In the genomic region with DNA sequence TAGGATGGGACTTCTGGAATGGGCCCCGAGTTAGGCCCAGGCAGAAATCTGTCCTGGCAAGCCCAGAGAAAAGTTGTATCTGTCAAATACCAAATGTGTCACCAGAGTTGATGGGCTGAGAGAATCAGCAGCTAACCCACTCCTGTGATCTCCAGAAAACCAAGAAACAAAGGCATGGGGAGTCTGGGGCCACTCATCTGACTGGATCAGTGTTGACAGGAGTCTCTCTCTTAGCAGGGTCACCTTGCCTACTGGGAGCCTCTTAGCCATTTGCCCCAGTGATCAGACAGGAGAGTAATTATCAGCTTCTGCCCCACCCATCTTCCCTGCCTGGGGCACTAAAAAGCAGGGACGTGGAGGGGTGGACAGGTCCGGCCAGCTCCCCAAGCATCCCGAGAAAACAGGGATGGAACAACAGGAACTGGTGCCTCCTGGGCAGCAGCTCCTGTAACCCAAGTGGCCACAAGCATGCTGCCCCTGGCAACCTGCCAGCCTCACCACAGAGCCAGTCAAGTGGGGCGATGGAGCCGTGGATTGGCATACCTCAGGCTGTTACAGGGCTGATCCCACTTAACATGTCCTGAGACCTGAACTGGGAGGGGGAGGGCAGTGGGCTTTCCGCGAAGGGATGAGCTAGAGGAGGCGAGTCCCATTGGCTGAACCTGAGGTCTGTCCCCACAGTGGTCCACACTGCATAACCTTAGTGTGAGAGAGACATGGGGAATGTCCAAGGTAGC, we compare ENCODE assay signal across 9 mouse cellular contexts. TPM values are rescaled to one million over a fixed set of nuclear protein-coding genes. Genes with fewer than 3 reads are reported as not detected.
DNase-seq lines count a peak whose midpoint lies in the region; ATAC-seq and TF ChIP-seq lines count a peak whose summit lies in the region.
"Had no signal": no experiment of that assay in that cellular context is flagged by ENCODE, and none has a peak within 500 bp of the region (broad histone marks: within the 10 kb centered on the region; RNA-seq: fewer than 3 reads in every experiment).

No protein-coding gene starts in this region.

- no peaks in the 10 kb centered on the region for H3K9me3 ChIP-seq in heart, embryonic 12.5 days (replicated peaks)
- H3K9me3 ChIP-seq: embryonic facial prominence, embryonic 15.5 days had no signal

- peak overlapping the region; percentile 82 for H3K27ac ChIP-seq in heart, embryonic 12.5 days (ENCODE audit: poor library complexity, severe bottlenecking)
- H3K27ac ChIP-seq: embryonic facial prominence, embryonic 15.5 days; layer of hippocampus, adult 2 months had no signal

- TF ChIP-seq POLR2A in brain, embryonic 14.5 days (IDR thresholded peaks at IDR 0.05; ENCODE audit: borderline replicate concordance, extremely low read depth, insufficient read depth, insufficient read length, poor library complexity, severe bottlenecking), result no peak

- no peak overlapping the region for H3K9ac ChIP-seq in heart, embryonic 12.5 days
- H3K9ac ChIP-seq: embryonic facial prominence, embryonic 15.5 days had no signal

- peaks cover 82% of the 10 kb centered on the region for H3K36me3 ChIP-seq in heart, embryonic 12.5 days

- H3K4me2 ChIP-seq in heart, embryonic 12.5 days, result 0 out of 2 replicates have a peak overlapping the region, but pooled peaks have one; percentile 1
- H3K4me2 ChIP-seq: embryonic facial prominence, embryonic 15.5 days had no signal

- H3K4me3 ChIP-seq in heart, embryonic 12.5 days, result no peak overlapping the region
- H3K4me3 ChIP-seq: embryonic facial prominence, embryonic 15.5 days; layer of hippocampus, adult 2 months had no signal

- H3K27me3 ChIP-seq in heart, embryonic 12.5 days (replicated peaks), result no peaks in the 10 kb centered on the region
- H3K27me3 ChIP-seq: embryonic facial prominence, embryonic 15.5 days had no signal

- no peak for DNase-seq in heart, postnatal 36 days
- peak; percentile 63 for DNase-seq in MN1 (ENCODE audit: low spot score)
- peak; percentile 26 for DNase-seq in brain, embryonic 14.5 days (ENCODE audit: low read depth)
- peak; percentile 50 to 78 for DNase-seq in kidney, postnatal 36 days
- no peak for DNase-seq in spleen, adult 12 weeks (ENCODE audit: low spot score)
- no peak for DNase-seq in spleen, postnatal 4 days (ENCODE audit: low spot score in 2 of 2)

- ATAC-seq in heart, embryonic 12.5 days (ENCODE audit: insufficient number of reproducible peaks, low FRiP score), result peak; percentile 49

- H3K4me1 ChIP-seq in heart, embryonic 12.5 days (replicated peaks), result peaks cover 21% of the 10 kb centered on the region

- 35% methylated on average over 9 of the region's 9 CpGs for WGBS in heart, embryonic 12.5 days

- TF ChIP-seq CTCF in brain, embryonic 14.5 days (IDR thresholded peaks at IDR 0.05; ENCODE audit: borderline replicate concordance, extremely low read depth, insufficient read depth, insufficient read length), result no peak

- intact Hi-C loops in heart, postnatal 36 days (cut with DNase I), result no loop called here

RNA-seq across cellular contexts. Expression of a gene that starts 13.9 kb away (rescaled TPM):
- 270 and 276 TPM in 2 replicates for polyA plus RNA-seq in heart, embryonic 12.5 days (2016; fragmentation: Nextera tagmentation; extraction: Ambion mirVana)
- total RNA-seq in heart, postnatal 36 days (2021), result 10 to 100 TPM; 64.4 to 72.8 TPM
- 188 and 217 TPM in 2 replicates for polyA plus RNA-seq in brain, embryonic 14.5 days (2012; rRNA removed)

RNA-seq across cellular contexts. Expression of a gene that starts 18.3 kb away (rescaled TPM):
- polyA plus RNA-seq in heart, embryonic 12.5 days (2016; fragmentation: Nextera tagmentation; extraction: Ambion mirVana), result 116 and 117 TPM in 2 replicates
- total RNA-seq in heart, postnatal 36 days (2021), result 10 to 100 TPM; 79.4 to 86.8 TPM
- polyA plus RNA-seq in brain, embryonic 14.5 days (2012; rRNA removed), result 93.3 and 102 TPM in 2 replicates

RNA-seq across cellular contexts. Expression of a gene that starts 21.6 kb away (rescaled TPM):
- polyA plus RNA-seq in heart, embryonic 12.5 days (2016; fragmentation: Nextera tagmentation; extraction: Ambion mirVana), result 0.49 and 0.51 TPM in 2 replicates
- total RNA-seq in heart, postnatal 36 days (2021), result under 1 TPM; 0.06 to 0.16 TPM
- polyA plus RNA-seq in brain, embryonic 14.5 days (2012; rRNA removed), result 0.18 and 0.22 TPM in 2 replicates

RNA-seq across cellular contexts. Expression of a gene that starts 57.6 kb away (rescaled TPM):
- 3.1 and 3.7 TPM in 2 replicates for polyA plus RNA-seq in heart, embryonic 12.5 days (2016; fragmentation: Nextera tagmentation; extraction: Ambion mirVana)
- under 1 TPM in 1 of 2 experiments, not detected in 1; 0.38 TPM for total RNA-seq in heart, postnatal 36 days (2021)
- 11.0 and 17.0 TPM in 2 replicates for polyA plus RNA-seq in brain, embryonic 14.5 days (2012; rRNA removed)

RNA-seq across cellular contexts. Expression of a gene that starts 57.7 kb away (rescaled TPM):
- 7.4 and 7.5 TPM in 2 replicates for polyA plus RNA-seq in heart, embryonic 12.5 days (2016; fragmentation: Nextera tagmentation; extraction: Ambion mirVana)
- 10 to 100 TPM; 57.7 to 67.8 TPM for total RNA-seq in heart, postnatal 36 days (2021)
- polyA plus RNA-seq in brain, embryonic 14.5 days (2012; rRNA removed), result 69.8 and 99.3 TPM in 2 replicates

Comparison
In these comparisons a context has a peak if more than half of its experiments do, and no peak if none do; other contexts are left out.
1. DNase-seq: peak in MN1 (single experiment), brain, embryonic 14.5 days (single experiment) and kidney, postnatal 36 days (2 of 2); none in heart, postnatal 36 days (0 of 2), spleen, adult 12 weeks (single experiment) and spleen, postnatal 4 days (0 of 2).